Mouse (Mus musculus): ENCODE measurements around the gene Gm44973. TPM values are rescaled to one million over a fixed set of nuclear protein-coding genes. Genes with fewer than 3 reads are reported as not detected.
"Not testable (repeated sequence)": the region's sequence is repeated elsewhere in the genome, so short reads cannot be mapped to it uniquely, and the experiment has no call there.

The Gm44973 gene
- total and polyA plus RNA-seq, 2 experiments = 0.55 TPM; not detected in 1

- 0 out of 2 replicates have a peak, but pooled peaks have one; percentile 2 for TF ChIP-seq POLR2A (IDR thresholded peaks at IDR 0.05; ENCODE audit: extremely low read depth, insufficient read depth, low read length)
- TF ChIP-seq CTCF (IDR thresholded peaks at IDR 0.05; ENCODE audit: low read depth, low read length) = no peak
- Histone ChIP-seq H3K4me1 (ENCODE audit: control insufficient read depth, insufficient read depth, low read length) (peaks cover 4% of the 10 kb centered on the region; the same call in 1 of the 2 replicates), H3K4me3 (ENCODE audit: insufficient read depth, low read depth, low read length) (peak within 1 kb of the TSS; percentile 89), H3K27me3 (ENCODE audit: control insufficient read depth, insufficient read depth, low read length) (no peaks in the 10 kb centered on the region), H3K9ac (ENCODE audit: low read depth, low read length) (peak within 1 kb of the TSS; percentile 87), H3K79me2 (ENCODE audit: control insufficient read depth, insufficient read depth, low read length) (no peaks in the 10 kb centered on the region), H3K36me3 (ENCODE audit: control insufficient read depth, insufficient read depth, low read length) (no peaks in the 10 kb centered on the region), H3K27ac (replicated peaks; ENCODE audit: insufficient read depth, low read depth, low read length) (no peak within 1 kb of the TSS)
- WGBS = 4% methylated on average over 19 of the region's 26 CpGs
- peak; percentile 59 for DNase-seq (ENCODE audit: extremely low read depth, low read depth, low spot score)
Observed at GRCm38 (mm10) chr7:4996003-4996895, 19.0 kb upstream of the Gm44973 start, which contains the start of gene Zfp579. Gene Zfp579, minus strand, starts transcription at chr7:4996158.

- Histone ChIP-seq H3K36me3 (ENCODE audit: control insufficient read depth, insufficient read depth, low read length) (no peaks in the 10 kb centered on the region), H3K27ac (replicated peaks; ENCODE audit: insufficient read depth, low read depth, low read length) (no peak overlapping the region), H3K27me3 (ENCODE audit: control insufficient read depth, insufficient read depth, low read length) (no peaks in the 10 kb centered on the region), H3K4me3 (ENCODE audit: insufficient read depth, low read depth, low read length) (no peak overlapping the region), H3K4me1 (ENCODE audit: control insufficient read depth, insufficient read depth, low read length) (peaks cover 4% of the 10 kb centered on the region; the same call in 1 of the 2 replicates), H3K79me2 (ENCODE audit: control insufficient read depth, insufficient read depth, low read length) (no peaks in the 10 kb centered on the region), H3K9ac (ENCODE audit: low read depth, low read length) (no peak overlapping the region)
- TF ChIP-seq POLR2A (IDR thresholded peaks at IDR 0.05; ENCODE audit: extremely low read depth, insufficient read depth, low read length) = no peak
- TF ChIP-seq CTCF (IDR thresholded peaks at IDR 0.05; ENCODE audit: low read depth, low read length) = no peak
- WGBS = 67% methylated on average over 8 of the region's 8 CpGs
- no peak for DNase-seq (ENCODE audit: extremely low read depth, low read depth, low spot score)
Observed at GRCm38 (mm10) chr7:4996934-4997333, 18.4 kb upstream of the Gm44973 start.

DNA sequence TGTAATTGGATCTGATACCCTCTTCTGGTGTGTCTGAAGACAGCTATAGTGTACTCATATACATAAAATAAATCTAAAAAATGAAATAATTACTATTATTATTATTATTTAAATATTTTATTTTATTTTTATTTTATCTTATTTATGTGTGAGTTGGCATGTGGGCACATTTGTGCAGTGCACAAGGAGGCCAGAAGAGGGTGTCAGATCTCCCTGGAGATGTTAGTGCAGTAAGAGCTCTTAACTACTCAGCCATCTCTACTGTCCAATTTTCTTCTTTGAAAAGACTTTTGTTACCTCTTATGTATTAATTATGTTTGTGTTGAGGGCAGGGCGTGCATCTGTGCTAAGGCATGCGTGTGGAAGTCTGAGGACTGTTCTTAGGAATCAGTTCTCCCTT, 15.4 kb upstream of the Gm44973 start:
- Histone ChIP-seq H3K36me3 (ENCODE audit: control insufficient read depth, insufficient read depth, low read length) (no peaks in the 10 kb centered on the region), H3K4me3 (ENCODE audit: insufficient read depth, low read depth, low read length) (no peak overlapping the region), H3K27me3 (ENCODE audit: control insufficient read depth, insufficient read depth, low read length) (no peaks in the 10 kb centered on the region), H3K79me2 (ENCODE audit: control insufficient read depth, insufficient read depth, low read length) (no peaks in the 10 kb centered on the region), H3K4me1 (ENCODE audit: control insufficient read depth, insufficient read depth, low read length) (peaks cover 4% of the 10 kb centered on the region; the same call in 1 of the 2 replicates), H3K9ac (ENCODE audit: low read depth, low read length) (no peak overlapping the region), H3K27ac (replicated peaks; ENCODE audit: insufficient read depth, low read depth, low read length) (no peak overlapping the region)
- TF ChIP-seq CTCF (IDR thresholded peaks at IDR 0.05; ENCODE audit: low read depth, low read length) (peak; percentile 40; the same call in 1 of the 2 replicates), POLR2A (IDR thresholded peaks at IDR 0.05; ENCODE audit: extremely low read depth, insufficient read depth, low read length) (no peak)
- DNase-seq (ENCODE audit: extremely low read depth, low read depth, low spot score) = no peak
- 81% methylated on average over 2 of the region's 2 CpGs for whole genome bisulfite sequencing

- not testable (repeated sequence) for H3K79me2 ChIP-seq (ENCODE audit: control insufficient read depth, insufficient read depth, low read length); H3K4me3 ChIP-seq (ENCODE audit: insufficient read depth, low read depth, low read length); H3K9ac ChIP-seq (ENCODE audit: low read depth, low read length); DNase-seq (ENCODE audit: extremely low read depth, low read depth, low spot score); H3K27me3 ChIP-seq (ENCODE audit: control insufficient read depth, insufficient read depth, low read length); H3K27ac ChIP-seq (replicated peaks; ENCODE audit: insufficient read depth, low read depth, low read length); H3K36me3 ChIP-seq (ENCODE audit: control insufficient read depth, insufficient read depth, low read length); H3K4me1 ChIP-seq (ENCODE audit: control insufficient read depth, insufficient read depth, low read length)
- WGBS = 81% methylated on average over 8 of the region's 8 CpGs
Observed at GRCm38 (mm10) chr7:5002876-5003275, 12.4 kb upstream of the Gm44973 start.

DNA sequence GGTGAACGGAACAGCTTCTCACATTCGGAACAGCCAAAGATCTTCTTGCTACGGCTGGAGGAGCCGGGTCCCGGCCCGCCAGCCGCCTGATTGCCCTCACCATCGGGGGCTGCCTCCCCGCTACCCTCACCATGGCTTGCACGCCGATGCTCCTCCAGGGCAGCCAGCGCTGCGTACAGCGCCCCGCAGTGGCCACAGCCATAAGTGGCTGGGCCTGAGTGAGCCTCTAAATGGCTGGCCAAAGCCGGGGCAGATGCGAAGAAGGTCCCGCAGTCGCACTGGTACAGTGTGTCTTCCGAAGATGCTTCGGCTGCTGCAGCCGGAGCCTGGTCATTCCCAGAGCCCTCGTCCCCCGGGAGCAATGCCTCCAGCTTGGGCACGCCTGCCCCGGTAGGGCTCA, 7.1 kb upstream of the Gm44973 start:
- no peak overlapping the region for H3K9ac ChIP-seq (ENCODE audit: low read depth, low read length)

More for the DNA sequence above, 7.1 kb upstream of the Gm44973 start:
- TF ChIP-seq CTCF (IDR thresholded peaks at IDR 0.05; ENCODE audit: low read depth, low read length) (no peak), POLR2A (IDR thresholded peaks at IDR 0.05; ENCODE audit: extremely low read depth, insufficient read depth, low read length) (no peak)
- H3K79me2 ChIP-seq (ENCODE audit: control insufficient read depth, insufficient read depth, low read length) = no peaks in the 10 kb centered on the region
- DNase-seq (ENCODE audit: extremely low read depth, low read depth, low spot score) = no peak
- H3K36me3 ChIP-seq (ENCODE audit: control insufficient read depth, insufficient read depth, low read length) = peaks cover 32% of the 10 kb centered on the region
- 98% methylated on average over 26 of the region's 26 CpGs for WGBS
- H3K27ac ChIP-seq (replicated peaks; ENCODE audit: insufficient read depth, low read depth, low read length) = no peak overlapping the region
- no peaks in the 10 kb centered on the region for H3K27me3 ChIP-seq (ENCODE audit: control insufficient read depth, insufficient read depth, low read length)
- no peak overlapping the region for H3K4me3 ChIP-seq (ENCODE audit: insufficient read depth, low read depth, low read length)
- no peaks in the 10 kb centered on the region for H3K4me1 ChIP-seq (ENCODE audit: control insufficient read depth, insufficient read depth, low read length)
